Mouse (Mus musculus): ENCODE measurements at regions not wholly inside any gene's neighbourhood (a gene's known extent, or its start where the extent isn't known, plus 50 kb on each side); places are given as distances from the start of the nearest gene placed in this dataset.

- ATAC-seq (ENCODE audit: low FRiP score, low TSS enrichment) (no peak), DNase-seq (ENCODE audit: low spot score) (no peak)
- Histone ChIP-seq H3K27ac (replicated peaks) (no peak overlapping the region), H3K9ac (ENCODE audit: low read length) (no peak overlapping the region), H3K4me2 (replicated peaks; ENCODE audit: low read depth) (no peak overlapping the region), H3K4me1 (replicated peaks; ENCODE audit: control insufficient read depth, insufficient read depth) (no peaks in the 10 kb centered on the region), H3K36me3 (ENCODE audit: control insufficient read depth, insufficient read depth, low read length) (no peaks in the 10 kb centered on the region), H3K27me3 (ENCODE audit: control insufficient read depth, insufficient read depth, low read length) (no peaks in the 10 kb centered on the region), H3K9me3 (ENCODE audit: control insufficient read depth, low read length) (no peaks in the 10 kb centered on the region), H3K4me3 (ENCODE audit: low read depth, low read length) (no peak overlapping the region)
- TF ChIP-seq CTCF (IDR thresholded peaks at IDR 0.05; ENCODE audit: low read depth) (no peak), EP300 (optimal IDR thresholded peaks at IDR 0.05) (no peak)
- WGBS = 79% methylated on average over 14 of the region's 14 CpGs
Observed at GRCm38 (mm10) chr14:76239856-76240493, 129.3 kb downstream of the Nufip1 start.

- Histone ChIP-seq H3K4me2 (replicated peaks; ENCODE audit: low read depth) (no peak overlapping the region), H3K27me3 (ENCODE audit: control insufficient read depth, insufficient read depth, low read length) (no peaks in the 10 kb centered on the region), H3K9ac (ENCODE audit: low read length) (no peak overlapping the region), H3K4me3 (ENCODE audit: low read depth, low read length) (no peak overlapping the region), H3K27ac (replicated peaks) (no peak overlapping the region), H3K4me1 (replicated peaks; ENCODE audit: control insufficient read depth, insufficient read depth) (no peaks in the 10 kb centered on the region), H3K9me3 (ENCODE audit: control insufficient read depth, low read length) (no peaks in the 10 kb centered on the region), H3K36me3 (ENCODE audit: control insufficient read depth, insufficient read depth, low read length) (no peaks in the 10 kb centered on the region)
- TF ChIP-seq EP300 (optimal IDR thresholded peaks at IDR 0.05) (no peak), CTCF (IDR thresholded peaks at IDR 0.05; ENCODE audit: low read depth) (no peak)
- ATAC-seq (ENCODE audit: low FRiP score, low TSS enrichment) = peak; percentile 57
- WGBS = 68% methylated on average over 14 of the region's 14 CpGs
- DNase-seq (ENCODE audit: low spot score) = no peak
Observed at GRCm38 (mm10) chr14:76243581-76244337, 133.1 kb downstream of the Nufip1 start.

- ATAC-seq (ENCODE audit: low FRiP score, low TSS enrichment) (peak; percentile 18; the same call in 1 of the 2 replicates), DNase-seq (ENCODE audit: low spot score) (no peak)
- Histone ChIP-seq H3K27me3 (ENCODE audit: control insufficient read depth, insufficient read depth, low read length) (no peaks in the 10 kb centered on the region), H3K4me3 (ENCODE audit: low read depth, low read length) (no peak overlapping the region), H3K36me3 (ENCODE audit: control insufficient read depth, insufficient read depth, low read length) (no peaks in the 10 kb centered on the region), H3K9me3 (ENCODE audit: control insufficient read depth, low read length) (no peaks in the 10 kb centered on the region), H3K4me1 (replicated peaks; ENCODE audit: control insufficient read depth, insufficient read depth) (no peaks in the 10 kb centered on the region), H3K4me2 (replicated peaks; ENCODE audit: low read depth) (no peak overlapping the region), H3K27ac (replicated peaks) (no peak overlapping the region), H3K9ac (ENCODE audit: low read length) (no peak overlapping the region)
- TF ChIP-seq CTCF (IDR thresholded peaks at IDR 0.05; ENCODE audit: low read depth) (no peak), EP300 (optimal IDR thresholded peaks at IDR 0.05) (no peak)
- 49% methylated on average over 18 of the region's 18 CpGs for WGBS
Observed at GRCm38 (mm10) chr14:76244338-76245062, 133.8 kb downstream of the Nufip1 start.

- Histone ChIP-seq H3K4me1 (replicated peaks; ENCODE audit: control insufficient read depth, insufficient read depth) (no peaks in the 10 kb centered on the region), H3K4me2 (replicated peaks; ENCODE audit: low read depth) (no peak overlapping the region), H3K27me3 (ENCODE audit: control insufficient read depth, insufficient read depth, low read length) (no peaks in the 10 kb centered on the region), H3K4me3 (ENCODE audit: low read depth, low read length) (no peak overlapping the region), H3K27ac (replicated peaks) (no peak overlapping the region), H3K9me3 (ENCODE audit: control insufficient read depth, low read length) (no peaks in the 10 kb centered on the region), H3K36me3 (ENCODE audit: control insufficient read depth, insufficient read depth, low read length) (no peaks in the 10 kb centered on the region), H3K9ac (ENCODE audit: low read length) (no peak overlapping the region)
- WGBS = 69% methylated on average over 4 of the region's 4 CpGs
- no peak for ATAC-seq (ENCODE audit: low FRiP score, low TSS enrichment)
- no peak for DNase-seq (ENCODE audit: low spot score)
- TF ChIP-seq EP300 (optimal IDR thresholded peaks at IDR 0.05) (no peak), CTCF (IDR thresholded peaks at IDR 0.05; ENCODE audit: low read depth) (no peak)
Observed at GRCm38 (mm10) chr14:76245063-76245396, 134.3 kb downstream of the Nufip1 start.

- DNase-seq (ENCODE audit: low spot score) = peak; percentile 34
- Histone ChIP-seq H3K4me1 (replicated peaks; ENCODE audit: control insufficient read depth, insufficient read depth) (no peaks in the 10 kb centered on the region), H3K36me3 (ENCODE audit: control insufficient read depth, insufficient read depth, low read length) (no peaks in the 10 kb centered on the region), H3K4me3 (ENCODE audit: low read depth, low read length) (no peak overlapping the region), H3K9me3 (ENCODE audit: control insufficient read depth, low read length) (no peaks in the 10 kb centered on the region), H3K9ac (ENCODE audit: low read length) (no peak overlapping the region), H3K27me3 (ENCODE audit: control insufficient read depth, insufficient read depth, low read length) (no peaks in the 10 kb centered on the region), H3K27ac (replicated peaks) (no peak overlapping the region), H3K4me2 (replicated peaks; ENCODE audit: low read depth) (no peak overlapping the region)
- no peak for ATAC-seq (ENCODE audit: low FRiP score, low TSS enrichment)
- TF ChIP-seq EP300 (optimal IDR thresholded peaks at IDR 0.05) = no peak
- peak; percentile 64 for TF ChIP-seq CTCF (IDR thresholded peaks at IDR 0.05; ENCODE audit: low read depth)
- 88% methylated on average over 4 of the region's 4 CpGs for WGBS
Observed at GRCm38 (mm10) chr14:76247664-76248063, 137.0 kb downstream of the Nufip1 start.

- Histone ChIP-seq H3K36me3 (ENCODE audit: control insufficient read depth, insufficient read depth, low read length) (no peaks in the 10 kb centered on the region), H3K4me2 (replicated peaks; ENCODE audit: low read depth) (no peak overlapping the region), H3K9me3 (ENCODE audit: control insufficient read depth, low read length) (no peaks in the 10 kb centered on the region), H3K27me3 (ENCODE audit: control insufficient read depth, insufficient read depth, low read length) (no peaks in the 10 kb centered on the region), H3K27ac (replicated peaks) (no peak overlapping the region), H3K4me3 (ENCODE audit: low read depth, low read length) (no peak overlapping the region), H3K4me1 (replicated peaks; ENCODE audit: control insufficient read depth, insufficient read depth) (no peaks in the 10 kb centered on the region), H3K9ac (ENCODE audit: low read length) (no peak overlapping the region)
- 66% methylated on average over 3 of the region's 3 CpGs for WGBS
- TF ChIP-seq EP300 (optimal IDR thresholded peaks at IDR 0.05) (no peak), CTCF (IDR thresholded peaks at IDR 0.05; ENCODE audit: low read depth) (no peak)
- DNase-seq (ENCODE audit: low spot score) (no peak), ATAC-seq (ENCODE audit: low FRiP score, low TSS enrichment) (peak; percentile 59)
Observed at GRCm38 (mm10) chr14:76253850-76254249, 143.2 kb downstream of the Nufip1 start.

Measured in stomach, postnatal 0 days (tissue).